Mouse (Mus musculus) urinary bladder, adult 18-20 months (tissue): ENCODE results near the gene 9330161L09Rik.
A peak's percentile ranks its signal among the peaks of the same experiment; 100 is the strongest.
"Not testable (repeated sequence)": the region's sequence is repeated elsewhere in the genome, so short reads cannot be mapped to it uniquely, and the experiment has no call there.

Experiments
- DNase-seq, 2 experiments: peaks; one replicate each; pipeline ENCODE4 v3.0.0; 2022; ENCODE audit warnings: low spot score in 2 of 2, mixed read lengths in 2 of 2

The 9330161L09Rik gene

DNA sequence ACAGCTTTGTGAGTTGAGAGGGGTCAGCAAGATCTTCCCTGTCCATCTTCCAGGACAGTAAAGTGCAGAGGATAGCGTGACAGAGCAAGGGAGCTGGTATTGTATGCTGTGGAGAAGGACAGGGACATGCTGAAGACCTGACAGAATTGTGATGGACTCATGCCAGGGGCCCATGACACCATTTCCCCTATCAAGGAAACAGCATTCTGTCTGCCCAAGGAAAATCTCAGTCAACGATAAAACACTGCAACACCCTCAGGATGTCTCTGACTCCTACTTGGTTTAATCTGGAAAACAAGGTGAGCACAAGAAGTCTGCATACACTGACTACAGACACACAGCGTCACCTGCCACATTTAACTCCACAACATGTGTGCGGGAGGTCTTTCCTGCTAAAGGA is at the start of gene 9330161L09Rik:
Gene 9330161L09Rik (minus strand): TSS at position 101 of the 400 bp plus-strand sequence.
- no peak for DNase-seq

DNA sequence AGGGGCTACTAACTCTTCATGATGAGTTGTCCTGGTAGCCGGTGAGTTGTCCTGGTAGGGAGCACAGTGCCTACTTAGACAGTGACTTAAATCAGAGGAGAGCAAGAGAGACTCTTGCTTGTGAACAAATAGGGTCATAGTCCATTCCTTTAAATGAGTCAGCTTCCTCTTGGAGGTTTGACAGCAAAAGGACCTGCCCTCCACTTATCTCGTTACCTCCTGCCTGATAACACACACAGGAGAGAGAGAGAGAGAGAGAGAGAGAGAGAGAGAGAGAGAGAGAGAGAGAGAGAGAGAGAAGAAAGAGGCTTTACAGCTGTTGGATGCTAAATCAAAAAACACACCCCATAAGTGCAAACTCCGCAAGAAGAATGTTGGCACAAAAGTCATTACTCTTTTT is 49.5 kb upstream of the 9330161L09Rik start, which contains the start of gene Ifi27l2b:
Gene Ifi27l2b (minus strand): TSS at position 84 of the 400 bp plus-strand sequence.
- no peak for DNase-seq

DNA sequence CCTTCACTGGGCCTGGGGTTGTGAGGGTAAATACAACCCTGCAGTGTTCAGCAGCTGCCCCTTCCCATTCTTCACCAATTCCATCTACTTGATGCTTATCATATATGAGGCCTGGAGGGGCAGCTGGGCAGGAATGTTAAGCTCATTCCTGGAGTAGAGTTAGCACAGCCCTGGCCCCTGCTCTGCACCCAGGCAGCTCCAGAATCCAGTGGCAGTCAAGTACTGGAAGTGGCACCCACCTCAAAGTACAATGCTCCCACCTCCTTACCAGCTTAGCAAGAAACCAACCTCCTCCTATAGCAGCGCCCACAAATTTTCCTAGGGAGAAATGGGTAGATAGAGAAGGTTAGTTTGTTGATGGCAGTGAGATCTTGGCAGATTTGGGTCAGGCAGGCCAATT is 49.1 kb upstream of the 9330161L09Rik start:
- DNase-seq, result not testable (repeated sequence)

DNA sequence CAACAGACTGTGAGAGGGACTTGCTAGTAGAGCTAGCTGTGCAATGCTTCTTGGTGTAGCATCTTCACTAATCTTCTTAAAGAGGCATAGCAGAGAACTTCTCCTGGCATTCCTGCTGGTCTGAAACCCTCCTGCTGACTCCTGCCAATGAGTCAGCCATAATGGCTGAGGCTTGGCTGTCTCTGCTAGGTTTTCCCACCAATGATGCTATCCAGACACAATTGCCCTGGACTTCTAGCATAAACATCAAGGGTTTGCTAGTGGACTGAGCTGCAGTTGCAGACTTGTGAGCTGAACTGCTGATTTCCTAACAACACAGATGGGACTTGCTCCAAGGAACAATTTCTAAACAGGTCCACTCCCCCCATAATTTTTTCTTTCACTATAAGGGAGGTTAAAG is 45.7 kb upstream of the 9330161L09Rik start:
- no peak for DNase-seq

DNA sequence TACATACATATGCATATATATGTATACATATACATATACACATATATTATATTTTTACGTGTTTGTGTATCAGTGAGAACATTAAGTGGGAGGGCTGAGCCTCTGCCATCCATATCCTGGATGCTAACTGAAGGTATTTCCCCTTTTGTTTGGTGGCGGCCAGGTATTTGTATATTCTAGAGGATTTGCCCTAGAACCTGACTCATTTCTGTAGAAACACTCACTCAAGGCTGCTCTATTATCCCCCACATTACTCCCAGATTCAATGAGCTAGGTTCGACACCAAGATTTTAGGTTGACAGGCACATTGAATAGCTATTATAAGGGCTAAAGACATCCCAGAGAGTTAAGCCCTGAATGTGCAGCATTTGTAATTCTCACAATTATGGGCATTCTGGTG is 37.4 kb upstream of the 9330161L09Rik start:
- DNase-seq, result no peak

DNA sequence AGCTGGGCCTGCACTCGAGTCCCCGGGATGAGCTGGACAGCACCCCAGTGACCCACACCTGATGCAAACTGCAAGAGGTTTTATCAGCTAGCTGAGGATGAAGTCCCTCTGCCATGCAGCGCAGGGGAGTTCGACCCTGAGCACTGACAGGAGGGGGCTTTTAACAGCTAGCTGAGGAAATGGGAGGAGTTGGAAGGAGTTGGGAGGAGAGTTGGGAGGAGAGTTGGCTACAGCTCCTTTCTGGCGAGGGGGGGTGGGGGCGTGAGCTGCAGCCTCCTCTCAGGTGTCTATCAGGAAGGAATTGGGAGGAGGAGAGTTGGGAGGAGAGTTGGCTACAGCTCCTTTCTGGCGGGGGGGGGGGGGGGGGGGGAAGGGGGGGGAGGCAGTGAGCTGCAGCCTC is 36.6 kb upstream of the 9330161L09Rik start:
- DNase-seq, result not testable (repeated sequence)

DNA sequence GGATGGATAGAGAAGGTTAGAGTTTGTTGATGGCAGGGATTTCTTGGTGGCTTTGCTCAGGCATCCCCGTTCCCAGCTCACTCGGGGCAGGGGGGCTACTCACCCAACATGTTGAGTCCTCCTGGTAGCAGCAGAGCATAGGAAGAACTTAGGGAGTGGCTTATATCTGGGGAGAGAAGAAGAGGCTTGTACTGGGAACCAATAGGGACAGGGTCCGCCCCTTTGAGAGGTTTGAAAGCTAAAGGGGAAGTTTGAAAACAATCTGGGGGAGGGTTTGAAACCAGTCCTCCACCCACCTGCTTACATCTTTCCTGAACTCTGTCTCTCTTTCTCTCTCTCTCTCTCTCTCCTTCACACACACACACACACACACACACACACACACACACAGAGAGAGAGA is 35.9 kb upstream of the 9330161L09Rik start, which contains the start of gene Ifi27l2a:
Gene Ifi27l2a (minus strand): TSS at position 157 of the 400 bp plus-strand sequence.
- DNase-seq, result no peak

DNA sequence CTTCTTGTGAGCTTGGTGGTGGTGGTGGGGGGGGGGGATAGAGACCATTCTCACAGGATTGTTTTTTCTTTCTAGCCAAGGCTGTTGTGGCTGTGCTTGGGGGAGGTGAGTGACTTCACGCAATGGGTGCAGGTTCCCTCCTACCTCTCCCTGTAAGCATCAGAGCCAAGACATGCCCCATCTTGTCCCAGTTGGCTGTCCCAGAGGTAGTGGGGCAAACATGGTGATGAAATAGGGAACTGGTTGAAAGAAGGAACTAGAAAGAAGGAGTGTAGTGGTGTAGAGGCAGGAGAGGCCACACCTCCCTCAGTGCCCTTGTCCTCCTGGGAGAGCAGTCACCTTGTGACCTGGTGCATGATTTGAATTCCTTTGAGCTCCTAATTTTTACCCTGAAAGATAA is 30.0 kb upstream of the 9330161L09Rik start:
- DNase-seq, result no peak

DNA sequence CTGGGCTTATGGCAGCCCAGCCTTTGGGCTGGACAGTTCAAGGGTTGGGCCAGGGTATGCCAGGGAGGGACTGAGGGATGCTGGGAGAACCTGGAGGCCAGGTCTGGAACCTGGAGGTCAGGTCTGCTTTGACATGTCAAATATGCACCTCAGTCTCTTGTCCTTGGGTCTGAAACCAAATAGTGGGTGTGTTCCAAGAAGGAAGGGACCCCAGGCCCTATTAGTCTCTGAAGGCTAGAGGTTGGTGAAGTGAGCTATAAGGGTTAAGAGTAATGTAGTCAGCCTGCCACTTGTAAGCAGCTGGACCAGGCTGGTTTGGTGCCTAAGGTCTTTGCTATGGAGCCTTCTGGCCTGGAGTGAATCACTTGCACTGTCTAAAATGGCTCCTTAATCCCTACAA is 27.2 kb upstream of the 9330161L09Rik start:
- no peak for DNase-seq

DNA sequence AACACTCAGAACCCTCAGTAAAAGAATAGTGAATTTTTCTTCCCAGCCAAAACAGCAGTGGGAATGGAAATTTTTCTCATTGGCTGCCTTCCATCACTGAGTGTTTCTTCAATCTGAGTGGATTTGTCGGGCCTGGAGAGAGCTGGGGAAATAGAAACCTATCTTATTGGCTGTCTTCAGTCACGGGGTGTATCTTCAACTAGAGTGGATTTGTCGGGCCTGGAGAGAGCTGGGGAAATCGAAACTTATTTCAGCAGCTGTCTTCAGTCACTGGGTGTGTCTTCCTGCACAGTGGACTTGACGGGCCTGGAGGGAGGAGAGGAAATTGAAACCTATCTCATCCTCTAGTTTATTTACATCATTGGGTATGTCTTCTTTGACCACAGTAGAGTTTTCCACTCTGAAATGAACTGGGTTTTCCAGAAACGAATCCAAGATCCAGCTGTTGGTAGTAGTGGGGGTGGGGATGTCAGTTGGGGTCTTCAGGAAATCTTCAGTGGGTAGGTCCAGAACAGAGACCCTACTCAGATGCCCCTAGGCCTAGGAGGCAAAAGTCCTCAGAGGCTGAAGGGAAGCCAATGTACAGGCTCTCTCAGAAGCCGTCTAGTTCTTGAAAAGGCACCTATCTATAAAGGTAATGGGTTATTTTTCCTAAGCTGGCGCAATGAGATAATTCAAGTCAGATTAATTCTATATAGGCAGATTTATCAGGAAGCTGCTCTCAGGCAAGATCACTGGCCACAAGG is 26.5 kb upstream of the 9330161L09Rik start, which contains the start of gene Ifi27:
Gene Ifi27 (plus strand): TSS at position 226 of the 746 bp plus-strand sequence.
- peak in 1 of 2 experiments; percentile 77 for DNase-seq

DNA sequence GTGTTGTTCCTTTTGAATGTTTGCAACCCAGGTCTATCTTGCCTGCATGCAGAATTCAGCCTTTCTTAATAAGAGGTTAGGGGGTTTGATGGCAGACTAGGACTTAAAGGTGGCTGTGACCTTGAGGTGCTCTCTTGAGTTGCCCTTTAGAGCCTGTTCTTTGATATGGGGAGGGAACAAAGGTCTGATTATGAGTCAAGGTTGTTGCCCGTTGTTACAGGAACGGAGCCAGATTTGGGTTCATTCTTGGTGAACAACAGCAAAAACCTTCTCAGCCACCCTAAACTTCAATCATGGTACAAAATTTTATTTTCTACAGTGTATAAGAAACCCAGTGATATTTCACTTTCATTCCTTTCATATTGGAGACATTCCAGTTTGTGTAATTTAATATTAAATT is 25.8 kb upstream of the 9330161L09Rik start:
- DNase-seq, result no peak

DNA sequence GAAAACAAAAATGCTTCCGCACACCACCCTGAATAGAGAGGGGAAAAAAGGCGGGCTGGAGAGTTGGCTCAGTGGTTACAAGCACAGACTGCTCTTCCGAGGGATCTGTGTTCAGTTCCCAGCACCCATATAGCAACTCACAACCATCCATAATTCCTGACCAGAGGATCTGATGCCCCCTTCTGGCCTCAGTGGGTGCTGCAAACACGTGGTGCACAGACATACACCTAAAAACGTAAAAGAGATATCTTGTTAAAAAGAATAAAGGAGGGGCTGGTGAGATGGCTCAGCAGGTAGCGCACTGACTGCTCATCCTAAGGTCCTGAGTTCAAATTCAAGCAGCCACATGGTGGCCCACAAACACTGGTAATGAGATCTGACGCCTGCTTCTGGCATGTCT is 19.1 kb upstream of the 9330161L09Rik start:
- DNase-seq, result no peak

DNA sequence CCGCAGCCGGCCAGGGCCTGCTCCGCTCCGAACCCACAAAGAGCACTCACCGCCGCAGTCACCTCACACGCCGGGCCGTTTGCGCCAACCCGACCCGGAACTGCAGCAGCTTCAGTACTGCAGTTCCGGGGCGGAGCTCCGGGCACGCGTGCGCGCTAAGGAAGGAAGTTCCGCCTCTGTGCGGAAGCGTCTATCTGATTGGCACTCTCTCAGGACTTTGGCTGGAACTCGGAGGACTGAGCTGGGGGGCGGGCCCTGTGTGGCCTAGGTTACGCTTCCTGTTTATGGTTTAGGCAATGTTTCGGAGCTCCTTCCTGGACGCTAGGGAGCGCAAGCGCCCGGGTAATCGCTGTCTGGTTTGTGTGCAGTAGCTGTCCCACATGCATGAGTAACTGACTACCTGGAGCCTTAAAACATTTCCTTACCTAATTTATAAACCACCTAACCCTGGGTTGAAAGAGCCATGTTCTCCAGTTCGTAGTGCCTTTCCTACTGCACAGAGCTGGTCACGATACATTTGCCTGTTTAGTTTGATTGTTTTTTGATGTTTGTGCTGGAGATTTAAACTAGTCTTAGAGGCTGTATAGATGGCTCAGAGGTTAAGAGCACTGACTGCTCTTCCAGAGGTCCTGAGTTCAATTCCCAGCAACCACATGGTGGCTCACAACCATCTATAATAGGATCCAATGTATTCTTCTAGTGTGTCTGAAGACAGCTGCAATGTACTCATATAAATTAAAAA is 18.3 kb upstream of the 9330161L09Rik start, which contains the start of gene Ddx24:
Gene Ddx24 (minus strand): TSS at position 102 of the 742 bp plus-strand sequence.
- peak; percentile 89 to 97 for DNase-seq

DNA sequence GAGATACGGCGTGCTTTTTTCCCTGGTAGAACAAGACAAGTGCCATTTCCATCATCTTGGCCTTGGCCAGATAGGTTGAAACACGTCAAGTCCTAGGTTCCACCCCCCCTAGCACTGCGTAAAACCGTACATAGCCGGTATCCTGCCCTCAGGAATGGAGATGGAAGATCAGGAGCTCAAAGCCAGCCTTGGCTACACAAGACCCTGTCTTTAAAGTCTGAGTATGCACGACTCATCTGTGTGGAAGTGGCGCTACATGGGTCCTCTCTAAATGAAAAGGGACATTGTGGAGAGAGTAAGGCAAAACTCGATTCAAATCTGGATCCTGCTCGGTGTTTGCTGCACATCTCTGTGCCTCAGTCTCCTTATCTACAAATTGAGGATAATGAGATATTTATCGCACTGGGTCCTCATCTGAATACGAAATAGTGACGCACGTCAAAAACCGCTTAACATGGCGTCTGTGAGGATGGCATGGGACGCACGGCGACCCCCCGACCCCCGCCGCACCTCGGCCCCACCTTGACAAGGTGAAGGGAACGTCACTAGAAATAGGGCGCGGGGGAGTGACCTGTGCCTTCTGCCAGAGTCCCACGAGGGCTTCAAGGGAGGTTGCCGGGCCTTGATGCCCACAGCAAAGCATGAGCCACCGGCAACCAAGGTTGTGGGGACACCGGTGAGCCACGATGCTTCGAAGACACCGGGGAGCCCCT is 17.6 kb upstream of the 9330161L09Rik start:
- DNase-seq, result no peak

DNA sequence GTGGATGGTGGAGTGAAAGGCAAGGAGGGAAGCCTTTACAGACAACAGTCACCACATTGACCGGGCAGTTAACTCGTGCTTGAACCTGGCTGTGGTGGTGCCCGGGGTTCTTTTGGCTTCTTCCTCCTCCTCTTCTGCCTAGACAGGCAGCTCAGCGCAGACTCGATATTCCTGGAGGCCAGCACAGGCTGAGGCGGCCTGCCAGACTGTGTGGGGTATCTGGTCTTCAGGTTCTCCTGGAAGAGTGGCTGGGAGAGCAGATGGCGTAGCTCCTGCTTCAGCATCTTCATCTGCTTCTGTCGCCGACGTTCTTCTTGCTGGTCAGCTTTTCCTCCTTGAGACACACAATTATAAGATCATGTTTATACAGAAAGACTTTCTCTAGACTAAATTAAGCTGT is 524 bp upstream of the 9330161L09Rik start:
- DNase-seq, result no peak

DNA sequence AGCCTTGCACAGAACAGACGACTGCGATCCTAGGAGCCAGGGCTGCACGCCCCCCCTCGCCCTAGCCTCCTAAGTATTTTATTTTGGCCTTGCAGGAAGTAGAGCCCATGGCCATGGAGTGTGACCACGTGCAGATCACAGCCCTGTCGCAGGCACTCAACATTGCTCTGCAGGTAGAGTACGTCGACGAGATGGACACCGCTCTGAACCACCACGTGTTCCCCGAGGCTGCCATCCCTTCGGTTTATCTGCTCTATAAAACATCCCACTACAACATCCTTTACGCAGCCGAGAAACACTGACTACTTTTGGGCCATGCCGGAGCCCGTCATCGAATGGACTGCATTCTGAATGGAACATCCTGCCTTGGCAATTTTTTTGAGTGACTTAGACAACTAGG is 3.5 kb downstream of the 9330161L09Rik start:
- DNase-seq, result no peak

DNA sequence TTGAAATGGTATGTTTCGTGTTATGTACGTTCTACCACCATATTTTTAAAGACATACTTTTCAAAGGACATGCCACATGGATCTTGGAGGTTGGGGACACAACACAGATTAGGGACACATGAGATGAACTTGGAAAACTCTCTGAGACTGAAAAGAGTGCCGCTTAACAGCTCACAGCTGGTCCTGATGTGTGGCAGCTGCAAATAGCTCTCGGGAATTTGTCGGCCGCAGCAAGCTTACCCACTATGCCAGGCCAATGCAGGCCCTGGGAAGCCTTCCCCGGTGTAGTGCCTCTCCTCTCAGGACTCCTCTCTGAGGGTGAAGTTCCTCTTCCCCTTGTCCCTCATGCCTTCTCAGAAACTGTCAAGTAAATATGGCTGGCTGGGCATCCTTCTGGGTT is 10.9 kb downstream of the 9330161L09Rik start:
- no peak for DNase-seq

DNA sequence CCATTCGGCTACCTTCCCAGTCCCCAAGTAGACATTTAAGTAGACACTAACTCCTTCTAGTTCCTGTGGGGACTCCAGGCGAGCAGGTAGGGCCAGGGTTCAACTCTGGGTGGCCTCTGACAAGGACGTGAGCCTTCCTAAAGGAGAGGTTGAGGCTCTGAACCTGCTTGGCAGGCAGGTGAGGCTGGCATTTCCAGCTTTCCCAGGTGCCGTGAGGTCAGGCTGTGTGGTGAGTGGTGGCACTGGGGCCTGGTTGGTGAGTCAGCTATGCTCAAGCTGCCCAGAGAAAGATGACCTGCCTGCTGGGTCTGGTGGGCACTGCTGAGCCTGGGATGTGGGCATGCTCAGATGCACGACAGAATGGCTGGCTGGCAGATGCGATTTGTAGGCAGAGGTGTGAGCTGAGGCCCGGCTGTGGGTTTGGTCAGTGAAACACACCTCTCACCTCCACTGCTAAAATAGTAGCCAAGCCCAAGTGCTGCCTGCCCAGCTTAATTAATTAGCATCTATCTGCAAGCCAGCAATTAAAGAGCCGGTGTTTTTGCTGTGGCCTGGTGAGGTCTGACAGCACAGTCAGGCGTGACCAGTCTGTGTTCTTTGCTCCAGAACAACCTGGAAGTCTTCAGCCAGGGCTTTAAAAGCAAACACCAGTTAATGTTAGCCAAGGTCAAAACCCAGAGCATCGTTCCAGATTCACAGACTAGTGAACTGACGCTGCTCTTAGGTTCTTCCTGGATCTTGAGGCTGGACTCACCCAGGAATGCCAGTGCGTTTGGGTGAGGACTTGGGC is 11.9 kb downstream of the 9330161L09Rik start:
- peak in 1 of 2 experiments; percentile 72 for DNase-seq

DNA sequence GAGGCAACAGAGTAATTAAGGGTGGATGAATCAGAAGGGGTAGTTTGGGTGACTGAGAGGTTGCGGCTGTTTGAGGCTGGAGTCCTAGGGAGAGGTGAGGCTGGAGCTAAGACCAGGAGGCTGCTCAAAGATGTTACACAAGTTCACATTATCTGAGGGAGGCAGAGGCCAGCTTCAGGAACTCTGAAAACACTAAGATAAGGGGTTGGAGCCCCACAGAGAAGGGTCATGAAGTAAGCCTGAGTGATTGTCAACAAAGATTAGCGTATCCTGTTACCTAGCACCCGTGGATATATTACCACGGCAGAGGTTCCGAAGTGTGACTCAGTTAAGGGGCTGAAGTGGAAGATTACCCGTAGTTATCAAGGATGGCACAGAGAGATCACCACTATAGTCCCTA is 14.1 kb downstream of the 9330161L09Rik start:
- DNase-seq, result no peak

DNA sequence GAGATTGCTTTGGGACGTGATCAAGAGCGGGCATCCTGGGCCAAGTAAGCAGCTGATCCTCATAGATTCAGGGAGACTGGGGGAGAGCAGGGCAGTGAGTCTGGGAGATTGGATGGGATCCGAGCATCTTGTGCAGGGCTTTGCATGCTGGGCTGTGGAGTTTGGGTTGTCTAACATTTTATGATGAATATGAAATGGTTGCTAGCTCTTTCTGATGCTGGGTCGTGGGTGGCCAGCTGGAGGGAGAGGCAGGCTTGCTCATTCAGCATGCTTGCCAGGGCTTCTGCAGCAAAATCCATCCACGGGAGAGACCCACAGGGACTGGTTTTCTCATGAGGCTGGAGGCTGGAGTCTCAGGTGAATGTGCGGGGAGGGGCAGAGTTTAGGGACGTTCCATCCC is 16.5 kb downstream of the 9330161L09Rik start:
- DNase-seq, result no peak

DNA sequence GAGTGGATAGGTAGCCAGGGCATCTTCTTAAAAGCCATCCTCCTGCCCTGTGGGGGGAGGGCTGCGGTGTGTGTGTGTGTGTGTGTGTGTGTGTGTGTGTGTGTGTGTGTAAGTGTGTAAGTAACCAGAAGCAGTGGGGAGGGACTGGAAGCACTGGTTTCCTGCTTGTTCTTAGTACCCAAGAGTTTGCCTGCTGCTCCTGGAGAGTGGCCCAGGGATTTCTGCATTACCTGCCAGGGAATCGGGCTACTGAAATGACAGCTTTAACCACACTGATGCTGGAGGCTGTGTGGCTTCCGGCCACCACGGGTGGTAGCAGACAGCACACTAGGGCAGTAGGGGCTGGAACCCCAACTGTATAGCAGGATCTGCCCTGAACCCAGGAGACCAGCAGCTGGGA is 17.6 kb downstream of the 9330161L09Rik start:
- DNase-seq, result no peak
